Mouse (Mus musculus): ENCODE results near the gene Hint2. TPM values are rescaled to one million over a fixed set of nuclear protein-coding genes. Genes with fewer than 3 reads are reported as not detected.
A peak's percentile ranks its signal among the peaks of the same experiment; 100 is the strongest.

The Hint2 gene
- polyA plus RNA-seq, 1 experiment: 71.6 TPM

DNA sequence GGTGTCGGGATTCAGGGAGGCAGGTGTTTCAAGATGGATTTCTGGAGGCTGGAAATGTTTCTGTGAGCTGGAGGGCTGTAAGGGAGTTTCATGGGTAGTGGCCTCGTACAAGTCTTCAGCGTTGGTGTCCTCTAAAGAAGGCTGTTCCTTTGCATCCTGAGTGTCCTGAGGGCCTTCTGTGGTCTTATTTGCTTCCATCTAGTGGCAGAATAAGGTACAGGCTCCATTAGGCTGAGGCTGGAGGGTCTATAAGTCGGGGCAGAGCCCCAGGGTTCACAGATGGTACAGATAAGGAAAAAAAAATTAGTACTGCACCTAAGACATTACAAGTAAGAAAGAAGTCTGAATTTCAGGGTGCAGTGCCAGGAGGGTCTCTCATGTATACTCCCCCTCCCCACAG is 10.1 kb upstream of the Hint2 start:
- WGBS: 16% methylated on average over 4 of the region's 4 CpGs
- no peak for DNase-seq
- TF ChIP-seq POLR2A (IDR thresholded peaks at IDR 0.05; ENCODE audit: borderline replicate concordance, extremely low read depth, low read depth, low read length) (no peak), CTCF (IDR thresholded peaks at IDR 0.05; ENCODE audit: insufficient read depth, low read length) (0 out of 2 replicates have a peak, but pooled peaks have one; percentile 11)
- H3K4me1 ChIP-seq (ENCODE audit: control insufficient read depth, insufficient read depth, low read length): peaks cover 4% of the 10 kb centered on the region
- no peak overlapping the region for H3K4me3 ChIP-seq (replicated peaks; ENCODE audit: extremely low read depth, low read depth, low read length)

DNA sequence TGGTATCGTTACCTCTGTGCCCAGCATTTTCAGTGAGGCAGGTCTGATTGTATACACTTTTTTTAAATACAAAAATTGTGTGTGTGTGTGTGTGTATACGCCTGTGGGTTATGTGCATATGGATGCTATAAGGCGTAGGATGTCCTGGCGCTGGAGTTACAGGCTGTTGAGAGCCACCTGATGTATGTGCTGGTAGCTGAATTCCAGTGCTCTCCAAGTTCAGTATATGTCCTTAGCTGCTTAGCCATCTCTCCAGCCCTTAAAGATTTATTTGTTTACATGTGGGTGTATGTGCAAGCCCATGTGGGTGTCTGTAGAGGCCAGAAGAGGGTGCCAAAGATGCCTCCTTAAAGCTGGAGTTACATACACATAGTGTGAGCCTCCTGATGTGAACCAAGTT is 880 bp upstream of the Hint2 start:
- TF ChIP-seq POLR2A (IDR thresholded peaks at IDR 0.05; ENCODE audit: borderline replicate concordance, extremely low read depth, low read depth, low read length): no peak
- no peak for TF ChIP-seq CTCF (IDR thresholded peaks at IDR 0.05; ENCODE audit: insufficient read depth, low read length)
- Histone ChIP-seq H3K4me1 (ENCODE audit: control insufficient read depth, insufficient read depth, low read length) (peaks cover 4% of the 10 kb centered on the region; the same call in 1 of the 2 replicates), H3K4me3 (replicated peaks; ENCODE audit: extremely low read depth, low read depth, low read length) (no peak overlapping the region)
- 65% methylated on average over 4 of the region's 4 CpGs for WGBS
- DNase-seq: no peak

DNA sequence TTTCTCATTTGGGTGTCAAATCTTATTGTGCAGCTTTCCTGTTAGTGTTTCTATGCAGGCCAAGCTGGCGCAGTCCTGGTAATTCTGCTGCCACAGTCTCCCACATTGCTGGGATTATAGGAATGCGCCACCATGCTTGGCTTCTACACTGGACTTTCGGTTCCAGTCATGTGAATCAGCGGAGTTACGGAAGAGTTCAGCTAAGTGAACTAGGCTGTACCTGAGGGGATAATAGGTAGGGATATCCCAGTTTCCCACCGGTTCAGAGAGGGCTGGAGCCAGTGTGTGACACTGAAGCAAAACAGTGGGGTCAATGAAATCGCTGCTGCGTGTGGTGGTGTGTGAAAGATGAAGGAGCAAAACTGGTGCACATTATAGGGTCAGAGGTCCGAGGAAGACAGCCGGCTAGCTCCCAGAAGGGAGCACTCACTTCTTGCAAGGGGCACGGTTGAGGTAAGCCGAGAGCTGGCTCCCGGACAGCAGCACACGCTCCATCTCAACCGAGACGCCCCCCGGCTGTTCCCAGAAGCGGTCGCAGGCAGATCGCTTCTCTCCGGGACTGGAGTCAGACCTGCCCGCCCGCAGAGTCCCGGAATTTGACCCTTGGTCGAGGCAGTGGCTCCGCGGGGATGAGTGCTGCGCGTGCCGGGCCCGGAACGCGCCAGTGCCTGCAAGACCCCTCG is 469 bp downstream of the Hint2 start:
- Histone ChIP-seq H3K4me3 (replicated peaks; ENCODE audit: extremely low read depth, low read depth, low read length) (peak overlapping the region; percentile 63), H3K4me1 (ENCODE audit: control insufficient read depth, insufficient read depth, low read length) (peaks cover 4% of the 10 kb centered on the region; the same call in 1 of the 2 replicates)
- TF ChIP-seq CTCF (IDR thresholded peaks at IDR 0.05; ENCODE audit: insufficient read depth, low read length) (no peak), POLR2A (IDR thresholded peaks at IDR 0.05; ENCODE audit: borderline replicate concordance, extremely low read depth, low read depth, low read length) (no peak)
- 4% methylated on average over 34 of the region's 34 CpGs for WGBS
- no peak for DNase-seq

DNA sequence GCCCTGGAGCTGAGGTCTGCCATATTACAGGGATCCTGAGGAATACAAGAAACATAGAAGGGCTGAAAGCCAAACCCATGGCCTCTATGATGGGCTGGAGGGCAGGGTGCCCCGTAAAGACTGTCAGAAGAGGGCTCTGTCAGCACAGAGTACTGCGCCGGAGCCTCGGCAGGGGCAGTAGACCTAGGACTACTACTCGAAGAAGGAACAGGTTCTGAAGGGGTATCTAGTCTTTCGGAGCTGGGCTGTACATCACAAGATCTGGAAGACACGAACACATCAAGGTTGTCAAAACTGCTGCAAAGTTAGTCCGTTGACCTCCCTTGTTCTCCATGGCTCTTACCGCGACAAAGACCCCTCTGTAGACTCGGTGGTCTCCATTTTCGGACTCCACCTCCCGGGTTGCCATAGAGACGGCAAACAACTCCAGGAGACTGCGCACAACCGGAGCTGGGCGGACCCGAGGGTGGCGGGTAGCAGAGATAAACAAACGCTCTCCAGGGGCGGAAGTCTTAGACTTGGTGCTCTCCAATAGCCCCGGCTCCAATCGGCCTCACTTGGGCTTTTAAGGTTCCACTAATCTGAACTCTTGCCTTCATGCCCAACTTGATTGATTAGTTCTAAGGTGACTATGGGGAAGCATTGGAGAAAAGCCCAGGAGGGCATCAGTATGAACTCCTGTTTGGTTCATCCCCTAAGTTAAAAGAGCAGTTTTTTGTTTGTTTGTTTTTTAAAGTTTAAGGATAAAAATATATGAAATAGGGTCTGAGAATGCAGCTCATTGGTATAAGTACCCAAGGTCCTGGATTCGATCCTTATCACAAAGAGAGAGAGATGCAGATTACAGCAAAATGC is 2.9 kb downstream of the Hint2 start, which contains the start of gene Spag8:
Spag8 (minus strand) TSS at position 434 of the 855 bp plus-strand sequence.
- 16% methylated on average over 24 of the region's 24 CpGs for WGBS
- peak; percentile 51 for DNase-seq
- Histone ChIP-seq H3K4me1 (ENCODE audit: control insufficient read depth, insufficient read depth, low read length) (peaks cover 4% of the 10 kb centered on the region; the same call in 1 of the 2 replicates), H3K4me3 (replicated peaks; ENCODE audit: extremely low read depth, low read depth, low read length) (peak within 1 kb of the TSS; percentile 57)
- TF ChIP-seq CTCF (IDR thresholded peaks at IDR 0.05; ENCODE audit: insufficient read depth, low read length): no peak
- TF ChIP-seq POLR2A (IDR thresholded peaks at IDR 0.05; ENCODE audit: borderline replicate concordance, extremely low read depth, low read depth, low read length): no peak

DNA sequence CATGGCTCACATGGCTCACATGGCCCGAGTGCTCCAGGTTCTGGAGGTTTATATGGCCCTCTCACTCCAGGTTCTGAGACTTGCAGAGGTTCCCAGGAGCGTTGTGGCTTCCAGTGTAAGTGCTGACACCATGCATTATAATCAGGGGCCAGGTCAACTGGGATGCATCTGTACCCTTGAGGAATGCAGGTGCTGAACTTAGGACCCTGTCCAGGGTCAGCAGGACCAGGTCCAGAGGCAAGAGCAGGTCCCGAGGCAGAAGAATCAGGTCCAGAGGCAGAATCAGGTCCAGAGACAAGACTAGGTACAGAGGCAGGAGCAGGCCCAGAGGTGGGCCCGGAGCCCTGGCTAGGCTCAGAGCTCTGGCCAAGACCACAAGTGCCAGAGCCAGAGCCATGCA is 3.5 kb downstream of the Hint2 start:
- DNase-seq: no peak
- TF ChIP-seq CTCF (IDR thresholded peaks at IDR 0.05; ENCODE audit: insufficient read depth, low read length): no peak
- no peak for TF ChIP-seq POLR2A (IDR thresholded peaks at IDR 0.05; ENCODE audit: borderline replicate concordance, extremely low read depth, low read depth, low read length)
- Histone ChIP-seq H3K4me3 (replicated peaks; ENCODE audit: extremely low read depth, low read depth, low read length) (no peak overlapping the region), H3K4me1 (ENCODE audit: control insufficient read depth, insufficient read depth, low read length) (peaks cover 4% of the 10 kb centered on the region; the same call in 1 of the 2 replicates)
- 89% methylated on average over 4 of the region's 4 CpGs for WGBS

DNA sequence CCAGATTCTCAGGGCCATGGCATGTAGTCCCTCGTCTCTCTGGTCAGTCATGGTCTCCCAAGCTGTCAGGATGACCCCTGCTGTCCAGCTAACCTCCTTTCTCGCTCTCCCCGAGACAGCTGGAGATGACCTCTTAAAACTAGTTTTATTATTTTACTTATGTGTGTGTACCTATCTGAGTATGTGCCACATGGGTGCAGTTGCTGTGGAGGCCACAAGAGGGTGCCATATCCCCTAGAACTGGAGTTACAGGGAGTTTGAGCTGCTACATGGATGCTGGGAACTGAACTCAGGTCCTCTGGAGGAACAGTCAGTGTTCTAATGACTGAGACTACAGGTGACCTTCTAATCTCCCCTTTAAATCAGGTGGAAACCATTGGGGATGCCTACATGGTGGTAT is 6.5 kb downstream of the Hint2 start:
- Histone ChIP-seq H3K4me1 (ENCODE audit: control insufficient read depth, insufficient read depth, low read length) (peaks cover 4% of the 10 kb centered on the region; the same call in 1 of the 2 replicates), H3K4me3 (replicated peaks; ENCODE audit: extremely low read depth, low read depth, low read length) (no peak overlapping the region)
- TF ChIP-seq POLR2A (IDR thresholded peaks at IDR 0.05; ENCODE audit: borderline replicate concordance, extremely low read depth, low read depth, low read length) (no peak), CTCF (IDR thresholded peaks at IDR 0.05; ENCODE audit: insufficient read depth, low read length) (no peak)
- WGBS: 96% methylated on average over 3 of the region's 3 CpGs
- DNase-seq: no peak

DNA sequence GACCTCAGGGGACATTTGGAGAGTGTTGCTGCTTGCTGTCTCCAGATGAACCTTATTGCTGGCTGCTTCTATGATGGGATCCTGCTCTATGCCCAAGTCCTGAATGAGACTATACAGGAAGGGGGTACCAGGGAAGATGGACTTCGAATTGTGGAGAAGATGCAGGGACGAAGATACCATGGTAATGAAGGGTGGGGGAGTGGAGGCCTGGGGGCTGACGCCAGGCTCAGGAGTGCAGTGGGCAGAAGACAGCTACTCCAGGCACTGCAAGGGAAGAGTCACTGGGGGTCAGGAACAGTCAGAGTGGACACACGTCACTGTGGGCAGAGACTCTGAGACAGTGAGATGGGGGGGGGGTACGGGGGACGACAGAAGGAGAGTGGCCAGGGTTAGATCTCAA is 15.8 kb downstream of the Hint2 start:
- no peak for DNase-seq
- Histone ChIP-seq H3K4me3 (replicated peaks; ENCODE audit: extremely low read depth, low read depth, low read length) (no peak overlapping the region), H3K4me1 (ENCODE audit: control insufficient read depth, insufficient read depth, low read length) (no peaks in the 10 kb centered on the region)
- TF ChIP-seq CTCF (IDR thresholded peaks at IDR 0.05; ENCODE audit: insufficient read depth, low read length): no peak
- no peak for TF ChIP-seq POLR2A (IDR thresholded peaks at IDR 0.05; ENCODE audit: borderline replicate concordance, extremely low read depth, low read depth, low read length)
- 88% methylated on average over 6 of the region's 6 CpGs for WGBS

DNA sequence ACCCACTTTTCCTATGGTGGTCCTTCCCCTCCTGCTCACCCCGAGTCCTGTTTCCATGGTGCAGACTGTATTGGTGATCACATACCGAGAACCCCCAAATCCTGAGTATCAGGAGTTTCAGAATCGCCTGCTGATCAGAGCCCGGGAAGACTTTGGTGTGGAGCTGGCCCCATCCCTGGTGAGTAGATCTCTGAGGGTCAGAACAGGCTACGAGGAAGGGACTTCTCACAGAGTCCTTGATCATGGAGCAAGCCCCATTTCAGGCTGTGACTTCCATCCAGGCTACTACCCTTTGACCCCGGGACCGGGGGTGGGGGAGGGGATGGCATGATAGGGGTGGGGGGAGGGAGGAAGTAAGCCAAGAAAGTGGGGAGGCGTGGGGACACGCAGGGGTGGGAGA is 16.2 kb downstream of the Hint2 start:
- Histone ChIP-seq H3K4me1 (ENCODE audit: control insufficient read depth, insufficient read depth, low read length) (no peaks in the 10 kb centered on the region), H3K4me3 (replicated peaks; ENCODE audit: extremely low read depth, low read depth, low read length) (no peak overlapping the region)
- TF ChIP-seq POLR2A (IDR thresholded peaks at IDR 0.05; ENCODE audit: borderline replicate concordance, extremely low read depth, low read depth, low read length) (no peak), CTCF (IDR thresholded peaks at IDR 0.05; ENCODE audit: insufficient read depth, low read length) (no peak)
- WGBS: 71% methylated on average over 9 of the region's 9 CpGs
- no peak for DNase-seq

DNA sequence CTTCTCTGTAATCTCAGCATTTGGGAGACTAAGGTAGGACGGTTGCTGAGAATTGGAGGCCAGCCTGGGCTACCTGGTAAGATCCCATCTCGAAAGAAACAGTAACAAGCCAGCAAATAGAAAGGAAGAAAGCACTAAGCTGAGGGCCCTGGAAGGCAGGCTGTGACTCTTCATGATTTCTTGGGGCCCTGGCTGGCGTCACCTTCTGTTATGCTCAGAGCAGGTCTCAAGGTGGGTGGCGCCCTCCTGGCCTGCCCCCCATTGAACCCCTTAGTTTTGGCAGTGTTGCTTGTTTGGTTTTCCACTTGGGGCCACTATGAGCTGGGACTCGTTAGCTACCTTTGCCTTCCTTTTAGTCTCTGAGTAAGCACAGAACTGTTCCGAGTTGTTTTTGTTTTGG is 19.5 kb downstream of the Hint2 start:
- WGBS: 73% methylated on average over 6 of the region's 6 CpGs
- Histone ChIP-seq H3K4me3 (replicated peaks; ENCODE audit: extremely low read depth, low read depth, low read length) (no peak overlapping the region), H3K4me1 (ENCODE audit: control insufficient read depth, insufficient read depth, low read length) (peaks cover 4% of the 10 kb centered on the region; the same call in 1 of the 2 replicates)
- DNase-seq: no peak
- TF ChIP-seq CTCF (IDR thresholded peaks at IDR 0.05; ENCODE audit: insufficient read depth, low read length) (no peak), POLR2A (IDR thresholded peaks at IDR 0.05; ENCODE audit: borderline replicate concordance, extremely low read depth, low read depth, low read length) (no peak)
